Mouse (Mus musculus) spleen, adult 2 months (tissue): ENCODE results near the gene Acadl.

Experiments used
- CTCF ChIP-seq: fragments of 200-500 bp; IDR thresholded peaks from 2 replicates; pipeline ENCODE4 v1.5.1; 2011; ENCODE audit warnings: mild to moderate bottlenecking, inconsistent platforms; ENCODE audit not compliant: insufficient read depth, insufficient read length, insufficient replicate concordance; ENCODE audit errors: extremely low read depth
- POLR2A ChIP-seq: fragments of 200-500 bp; IDR thresholded peaks from 2 replicates; pipeline ENCODE4 v1.6.1; 2011; ENCODE audit warnings: low read depth, low read length, inconsistent platforms

- no peak for TF ChIP-seq CTCF
- no peak for TF ChIP-seq POLR2A
Measured at GRCm38 (mm10) chr1:66887175-66887574, 24.1 kb upstream of the Acadl start.
